Mouse (Mus musculus): ENCODE measurements at regions not wholly inside any gene's neighbourhood (a gene's known extent, or its start where the extent isn't known, plus 50 kb on each side); places are given as distances from the start of the nearest gene placed in this dataset.
"Not testable (repeated sequence)": the region's sequence is repeated elsewhere in the genome, so short reads cannot be mapped to it uniquely, and the experiment has no call there.

DNA sequence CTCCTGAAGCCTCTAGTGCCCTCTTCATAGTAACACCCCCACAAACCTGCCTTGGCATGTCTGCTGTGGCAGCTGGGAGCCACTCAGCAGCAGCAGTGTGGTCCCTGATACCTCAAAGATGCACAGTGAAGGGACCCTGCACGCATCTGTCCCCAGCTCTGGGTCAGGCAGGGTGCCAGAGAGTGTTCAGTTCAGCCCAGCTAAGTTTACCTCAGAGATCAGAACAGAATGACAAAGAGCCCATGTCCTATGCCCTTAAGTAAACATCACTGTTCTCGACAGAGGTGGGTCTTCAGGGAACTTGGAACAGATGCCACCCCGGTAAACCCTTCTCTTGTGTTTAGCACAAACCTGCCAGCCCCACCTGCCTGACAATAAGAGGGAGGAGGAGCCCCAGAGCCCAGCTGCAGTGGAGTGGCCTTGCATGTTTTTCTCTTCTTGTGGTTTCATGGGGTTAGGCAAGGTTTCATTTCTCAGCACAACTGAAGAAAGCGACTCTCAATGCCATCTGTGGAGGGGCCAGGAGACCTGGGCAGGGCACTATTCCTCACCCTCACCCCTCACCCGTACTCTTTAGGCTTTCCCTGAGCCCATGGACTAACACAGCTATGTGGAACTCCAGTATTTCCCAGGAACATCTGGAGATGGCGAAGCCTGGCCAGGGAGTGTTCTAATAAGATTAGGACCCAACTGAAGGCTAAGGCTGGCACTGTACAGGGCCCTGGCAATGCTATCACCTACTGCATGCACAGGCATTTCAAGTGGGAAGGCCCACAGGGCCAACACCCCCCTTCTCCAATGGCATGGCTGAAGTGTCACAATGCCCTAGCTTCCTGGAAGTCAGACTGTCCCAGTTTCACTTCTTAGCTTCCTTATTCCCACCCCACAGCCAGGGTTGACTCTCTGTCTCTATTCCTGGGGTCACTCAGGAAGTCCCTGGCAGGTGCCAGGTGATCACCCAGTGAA is 60.6 kb upstream of the Klf13 start:
- DNase-seq (ENCODE audit: low spot score in 2 of 2): no peak

DNA sequence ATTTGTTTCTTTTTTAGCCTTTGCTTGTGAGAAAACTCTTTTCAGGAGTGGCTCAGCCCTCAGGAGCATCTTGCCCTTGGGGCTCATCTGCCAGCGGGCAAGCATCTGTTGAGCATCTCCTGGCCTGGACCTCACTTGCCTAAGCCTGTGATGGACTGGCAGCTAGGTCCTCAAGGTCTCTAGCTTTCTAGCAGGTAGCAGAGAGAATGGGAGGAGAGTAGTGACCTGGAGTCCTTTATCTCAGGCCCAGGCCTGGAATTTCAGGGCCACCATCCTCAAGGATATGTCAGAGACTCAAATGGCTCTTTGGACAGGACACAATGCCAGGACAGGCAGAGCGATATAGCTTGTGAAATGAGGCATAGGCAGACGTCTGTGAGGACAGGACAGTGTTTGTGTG is 59.3 kb upstream of the Klf13 start:
- DNase-seq (ENCODE audit: low spot score in 2 of 2): no peak

- no peak for DNase-seq (ENCODE audit: low spot score in 2 of 2)
Measured at GRCm38 (mm10) chr7:63996581-63997098, 57.9 kb upstream of the Klf13 start.

DNA sequence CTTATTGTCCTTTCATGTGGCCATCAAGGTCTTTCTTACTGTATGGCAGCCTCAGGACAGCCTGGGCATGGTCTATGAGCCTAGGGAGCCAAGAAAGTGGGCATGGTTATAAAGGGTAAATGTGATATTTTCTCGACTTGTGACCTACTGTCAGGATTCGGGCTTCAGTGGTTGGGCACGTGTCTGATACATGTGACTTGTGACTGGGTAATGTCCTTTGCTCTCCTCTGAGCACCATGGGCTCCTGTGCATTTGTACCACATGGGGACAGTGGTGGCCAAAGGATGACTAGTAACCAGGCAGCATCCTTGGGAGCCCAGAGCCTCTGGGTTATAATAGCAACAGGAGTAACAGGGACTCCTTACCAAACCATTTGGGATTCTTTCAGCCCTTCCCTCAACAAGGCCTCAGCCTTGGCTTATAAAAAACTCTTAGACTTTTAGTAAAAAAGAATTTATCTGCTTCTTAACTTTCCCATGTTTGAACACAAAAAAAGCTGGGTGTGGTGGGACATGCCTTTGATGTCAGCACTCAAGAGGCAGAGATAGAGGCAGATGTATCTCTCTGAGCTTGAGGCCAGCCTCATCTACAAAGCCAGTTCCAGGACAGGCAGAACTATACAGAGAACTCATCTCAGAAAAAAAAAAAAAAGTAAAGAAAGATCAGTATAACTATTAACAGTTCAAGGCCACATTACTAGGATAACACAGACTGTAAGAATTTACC is 56.7 kb upstream of the Klf13 start:
- DNase-seq (ENCODE audit: low spot score in 2 of 2): no peak

DNA sequence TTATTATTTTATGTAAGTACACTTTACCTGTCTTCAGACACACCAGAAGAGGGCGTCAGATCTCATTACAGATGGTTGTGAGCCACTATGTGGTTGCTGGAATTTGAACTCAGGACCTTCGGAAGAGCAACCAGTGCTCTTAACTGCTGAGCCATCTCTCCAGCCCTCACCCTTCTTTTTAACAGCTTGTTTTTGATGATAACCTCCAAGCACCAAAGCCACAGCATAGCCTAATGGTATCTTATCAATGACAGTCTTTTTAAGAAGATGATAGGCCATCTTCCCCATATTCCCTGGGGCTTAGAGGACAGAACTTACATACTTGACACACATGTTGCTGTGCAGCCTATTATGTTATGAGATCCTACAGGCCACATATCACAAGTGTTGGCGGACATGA is 56.1 kb upstream of the Klf13 start:
- not testable (repeated sequence) for DNase-seq (ENCODE audit: low spot score in 2 of 2)

- DNase-seq (ENCODE audit: low spot score in 2 of 2): no peak
Measured at GRCm38 (mm10) chr7:63992155-63992554, 53.4 kb upstream of the Klf13 start.

DNA sequence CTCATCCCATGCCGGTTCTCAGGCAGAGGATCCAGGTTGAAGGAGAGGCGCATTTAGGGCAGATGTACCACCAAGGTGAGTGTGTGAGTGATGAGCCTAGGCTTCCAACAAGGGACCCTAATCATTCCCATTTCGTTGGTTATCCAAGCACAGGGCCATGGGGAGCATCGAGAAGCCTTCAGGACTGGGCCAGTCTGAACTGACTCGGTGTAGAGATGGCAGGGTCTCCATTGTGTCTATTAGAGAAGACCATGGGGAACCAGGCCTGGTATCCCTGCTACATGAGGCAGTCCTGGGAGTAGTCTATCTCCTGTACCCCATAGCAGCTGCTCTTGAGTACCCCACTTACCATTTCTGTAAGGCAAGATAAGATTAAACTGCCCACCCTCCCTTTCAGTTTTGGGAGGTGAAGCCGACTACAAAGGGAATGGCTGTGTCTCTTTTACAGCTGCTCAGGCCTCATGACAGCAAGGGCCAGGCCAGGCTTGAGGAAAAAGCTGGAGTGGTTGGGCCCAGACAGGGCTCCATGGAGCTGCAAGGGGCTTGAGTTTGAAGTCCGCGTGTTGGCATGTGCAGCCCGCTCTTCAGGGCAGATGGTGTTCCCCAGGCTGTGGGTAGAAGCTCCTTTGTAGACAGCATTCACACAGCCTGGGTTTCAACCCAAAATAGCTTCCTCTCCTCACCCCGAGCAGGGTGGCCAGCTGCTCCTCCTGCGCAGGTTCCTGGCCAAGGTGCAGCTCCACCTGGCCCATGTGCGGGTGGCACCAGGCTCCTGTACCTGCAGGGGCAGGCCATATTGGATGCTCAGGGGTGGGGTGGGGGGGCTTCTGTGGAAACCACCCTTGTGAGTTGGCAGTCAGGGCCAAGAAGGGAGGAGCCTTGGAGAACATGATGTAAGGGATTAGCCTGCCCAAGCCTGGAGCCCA is 52.6 kb upstream of the Klf13 start:
- DNase-seq (ENCODE audit: low spot score in 2 of 2): no peak

- DNase-seq (ENCODE audit: low spot score in 2 of 2): no peak
Measured at GRCm38 (mm10) chr7:63990312-63991028, 51.8 kb upstream of the Klf13 start.

DNA sequence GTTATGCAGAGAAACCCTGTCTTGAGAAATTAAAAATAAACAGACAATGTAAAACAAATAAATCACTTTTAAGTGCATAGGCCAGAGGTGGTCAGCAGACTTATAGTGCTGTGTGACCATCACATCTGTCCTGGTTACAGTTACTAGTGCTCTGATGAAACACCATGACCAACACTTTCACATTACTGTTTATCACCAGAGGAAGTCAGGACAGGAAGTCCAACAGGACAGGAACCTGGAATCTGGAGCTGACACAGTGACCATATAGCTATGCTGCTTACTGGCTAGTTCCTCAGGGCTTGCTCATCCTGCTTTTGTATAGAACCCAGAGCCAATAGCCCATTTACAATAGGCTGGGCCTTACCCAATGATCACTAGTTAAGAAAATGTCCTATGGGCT is 51.0 kb upstream of the Klf13 start:
- DNase-seq (ENCODE audit: low spot score in 2 of 2): no peak
